Mouse (Mus musculus) erythroblast, adult 5-6 weeks (primary cell): ENCODE measurements around the gene Mboat2. TPM values are rescaled to one million over a fixed set of nuclear protein-coding genes. Genes with fewer than 3 reads are reported as not detected.

Experiments
- ATAC-seq: replicated peaks from 2 replicates; pipeline ENCODE4 v1.8.0; 2016; ENCODE audit warnings: moderate number of reproducible peaks, mild to moderate bottlenecking, moderate TSS enrichment, inconsistent platforms; ENCODE audit not compliant: poor library complexity, low FRiP score, severe bottlenecking
- total RNA-seq, 2 experiments: library from RNA; stranded (forward) in 1 of 2; stranded (reverse) in 1 of 2; fragments of 150-400 nt in 1 of 2; fragments of 200-764, 138-1000 nt in 1 of 2; gene quantifications; 2 replicates each; pipeline versions ENCODE4 v1.2.3 to v1.2.4; 2015 to 2017; ENCODE audit warnings: low replicate concordance in 2 of 2

The Mboat2 gene
- total RNA-seq, 2 experiments from 2014 or later = 15.4 to 28.5 TPM

DNA sequence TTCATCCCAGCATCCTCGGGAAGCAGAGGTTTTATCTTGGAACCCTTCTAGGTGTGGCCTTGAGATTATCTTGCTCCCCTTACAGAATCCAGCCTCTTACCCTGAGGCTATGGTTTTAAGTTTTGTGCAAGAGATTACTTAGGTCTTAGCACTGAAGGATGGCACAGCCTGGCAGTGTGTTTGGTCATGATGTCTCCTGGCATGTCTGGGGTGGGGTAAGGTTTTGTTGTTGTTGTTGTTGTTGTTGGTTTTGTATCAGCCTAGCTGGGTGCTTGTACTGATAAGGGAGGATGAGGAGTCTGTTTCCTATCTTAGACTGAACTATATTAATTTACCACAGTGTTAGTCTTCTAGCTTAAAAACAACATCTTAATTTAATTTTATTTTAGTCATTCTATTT lies 105.6 kb downstream of the Mboat2 start:
- no peak for ATAC-seq

DNA sequence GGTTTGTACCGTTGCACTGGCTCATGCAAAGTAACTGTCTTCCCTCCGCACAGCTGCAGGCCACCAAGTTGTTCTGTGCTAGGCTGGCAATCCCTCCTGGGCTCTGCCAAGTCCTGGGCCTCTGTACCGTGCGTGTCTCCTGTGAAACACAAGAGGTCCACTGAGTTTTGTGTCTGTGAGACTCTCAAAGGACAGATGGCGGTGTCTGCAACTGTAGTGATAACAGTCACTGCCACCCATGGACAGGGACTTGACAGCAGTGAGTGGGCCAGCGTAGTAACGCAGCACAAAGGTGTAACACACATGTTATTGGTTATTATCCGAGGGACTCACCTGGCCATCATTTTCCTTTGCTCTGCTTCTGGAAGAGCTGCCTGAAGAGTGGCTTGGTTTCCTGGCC lies 108.7 kb downstream of the Mboat2 start:
- ATAC-seq = no peak

GRCm38 (mm10) chr12:24942619-24943287 lies 112.1 kb downstream of the Mboat2 start:
- peak; percentile 90 for ATAC-seq

- ATAC-seq = peak; percentile 46
Measured at GRCm38 (mm10) chr12:24943427-24943826, 112.7 kb downstream of the Mboat2 start.

- no peak for ATAC-seq
Measured at GRCm38 (mm10) chr12:24944597-24944996, 113.9 kb downstream of the Mboat2 start.

DNA sequence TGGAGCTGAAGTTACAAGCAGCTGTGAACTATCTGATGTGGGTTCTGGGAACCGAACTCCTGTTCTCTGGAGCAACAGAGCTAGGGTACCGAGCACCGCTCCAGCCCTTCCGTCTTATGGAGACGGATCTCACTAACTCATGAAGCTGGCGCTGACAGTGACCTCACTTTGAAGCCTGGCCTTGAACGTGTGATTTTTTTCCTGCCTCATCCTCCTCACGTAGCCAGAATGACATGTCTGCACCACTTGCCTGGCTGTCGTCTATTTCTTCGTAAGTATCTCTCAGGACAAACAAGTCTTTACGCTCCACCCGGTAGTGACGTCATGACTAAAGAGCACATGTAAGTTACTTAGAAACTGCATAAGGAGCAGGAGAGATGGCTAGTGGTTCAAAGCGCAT lies 116.4 kb downstream of the Mboat2 start:
- no peak for ATAC-seq

DNA sequence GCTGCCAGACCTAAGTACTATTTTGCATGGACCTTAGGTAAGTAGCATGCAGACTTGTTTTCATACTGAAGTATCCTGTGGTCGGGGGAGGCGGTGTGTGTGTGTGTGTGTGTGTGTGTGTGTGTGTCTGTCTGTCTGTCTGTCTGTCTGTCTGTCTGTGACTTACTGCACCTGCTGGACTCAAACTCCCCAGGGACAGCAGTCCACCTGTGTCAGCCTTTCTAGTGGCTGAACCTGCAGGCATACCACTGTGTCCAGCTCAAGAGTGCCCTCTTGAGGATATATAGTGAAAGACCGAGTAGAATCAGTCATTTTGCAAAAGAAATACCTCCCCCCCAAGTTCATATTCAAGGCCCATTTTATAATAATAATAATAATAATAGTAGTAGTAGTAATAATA lies 117.7 kb downstream of the Mboat2 start:
- peak; percentile 65 for ATAC-seq

GRCm38 (mm10) chr12:24950376-24951046 lies 119.8 kb downstream of the Mboat2 start:
- peak; percentile 58; the same call in 1 of the 2 replicates for ATAC-seq

GRCm38 (mm10) chr12:24952147-24952546 lies 121.5 kb downstream of the Mboat2 start:
- ATAC-seq = peak; percentile 69

DNA sequence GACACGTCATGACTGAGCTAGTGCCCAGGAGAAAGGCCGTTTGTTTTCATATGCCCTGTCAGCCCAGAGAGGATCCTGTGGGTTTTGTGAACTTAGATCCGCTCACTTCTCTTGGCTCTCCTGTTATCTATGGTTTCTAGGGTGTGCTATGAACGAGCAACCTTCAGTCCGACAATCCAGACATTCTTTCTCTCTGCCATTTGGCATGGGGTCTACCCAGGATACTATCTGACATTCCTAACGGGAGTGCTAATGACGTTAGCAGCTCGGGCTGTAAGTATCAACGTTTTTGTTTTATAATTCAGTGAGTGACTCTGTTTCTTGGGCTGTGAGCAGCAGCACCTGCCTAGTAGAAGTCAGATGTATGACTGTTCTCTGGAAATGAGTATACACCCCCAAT lies 124.5 kb downstream of the Mboat2 start:
- no peak for ATAC-seq

DNA sequence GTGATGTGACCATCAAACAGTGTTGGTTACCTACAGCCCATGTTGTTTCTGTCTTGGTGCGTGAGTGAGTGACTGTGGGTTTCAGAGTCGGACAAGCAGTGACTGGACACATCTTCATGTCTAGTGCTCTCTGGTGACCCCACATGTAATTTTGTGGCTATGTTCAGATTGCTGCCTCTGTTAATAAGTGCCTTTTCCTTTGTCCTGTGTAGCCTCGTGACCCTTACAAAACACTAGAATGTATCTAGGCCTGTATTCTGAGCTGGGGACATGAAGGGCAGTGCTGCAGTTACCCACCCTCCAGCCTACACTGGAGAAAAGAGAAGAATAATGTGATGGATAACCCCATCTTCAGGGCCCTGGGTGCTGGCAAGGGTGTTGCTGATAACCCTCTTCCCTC lies 127.8 kb downstream of the Mboat2 start:
- ATAC-seq = no peak

- ATAC-seq = no peak
Measured at GRCm38 (mm10) chr12:24961821-24962220, 131.1 kb downstream of the Mboat2 start.

DNA sequence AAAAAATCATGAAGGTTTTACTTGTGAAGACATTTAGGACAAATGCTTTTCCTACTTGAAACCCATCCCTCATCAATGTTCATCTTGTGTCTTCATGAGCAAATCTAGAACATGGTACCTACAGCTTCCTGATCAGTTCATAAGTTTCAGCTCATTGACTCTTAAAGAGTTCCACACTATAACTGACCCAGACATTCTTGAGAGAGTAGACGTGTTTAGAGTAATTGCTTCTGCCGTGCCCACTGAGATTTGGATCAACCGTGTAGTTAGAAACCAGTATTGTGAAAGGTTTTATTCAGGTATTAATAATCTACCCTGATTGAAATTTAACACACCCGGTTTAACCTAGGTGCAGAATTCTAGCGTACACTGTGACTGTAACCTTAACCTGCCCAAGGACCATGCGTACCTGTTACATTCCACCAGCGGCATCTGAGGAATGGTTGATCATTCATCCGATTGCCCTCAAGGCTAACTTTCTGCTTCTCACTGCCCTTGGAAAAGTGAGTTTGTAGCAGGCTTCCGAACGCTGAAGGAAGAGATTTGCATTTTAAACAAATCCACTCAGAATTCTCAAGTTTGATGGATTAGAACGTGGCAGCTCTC lies 131.8 kb downstream of the Mboat2 start:
- ATAC-seq = no peak

- peak; percentile 71 for ATAC-seq
Measured at GRCm38 (mm10) chr12:24963393-24964022, 132.8 kb downstream of the Mboat2 start.

DNA sequence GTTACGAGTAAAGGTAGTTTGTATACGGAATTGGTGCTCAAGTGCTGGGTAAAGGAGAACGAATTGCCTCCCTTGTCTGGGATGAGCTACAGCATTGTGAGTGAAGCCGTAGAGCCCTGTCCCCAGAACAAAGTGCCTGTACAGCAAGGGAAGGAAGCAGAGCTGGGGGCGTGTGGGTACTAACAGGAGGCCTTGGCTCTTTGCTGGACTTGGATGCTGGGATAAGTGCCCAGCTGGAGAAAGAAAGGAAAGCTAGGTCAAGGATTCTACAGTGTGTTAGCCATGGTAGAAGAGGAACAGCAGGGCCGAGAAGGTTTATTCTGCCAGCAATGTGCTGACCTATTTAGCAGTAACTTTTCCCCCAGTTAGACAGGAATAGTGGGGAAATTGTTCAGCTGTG lies 134.7 kb downstream of the Mboat2 start:
- ATAC-seq = no peak

GRCm38 (mm10) chr12:24966046-24966445 lies 135.4 kb downstream of the Mboat2 start:
- ATAC-seq = no peak

- ATAC-seq = no peak
Measured at GRCm38 (mm10) chr12:24971490-24972200, 141.0 kb downstream of the Mboat2 start.

DNA sequence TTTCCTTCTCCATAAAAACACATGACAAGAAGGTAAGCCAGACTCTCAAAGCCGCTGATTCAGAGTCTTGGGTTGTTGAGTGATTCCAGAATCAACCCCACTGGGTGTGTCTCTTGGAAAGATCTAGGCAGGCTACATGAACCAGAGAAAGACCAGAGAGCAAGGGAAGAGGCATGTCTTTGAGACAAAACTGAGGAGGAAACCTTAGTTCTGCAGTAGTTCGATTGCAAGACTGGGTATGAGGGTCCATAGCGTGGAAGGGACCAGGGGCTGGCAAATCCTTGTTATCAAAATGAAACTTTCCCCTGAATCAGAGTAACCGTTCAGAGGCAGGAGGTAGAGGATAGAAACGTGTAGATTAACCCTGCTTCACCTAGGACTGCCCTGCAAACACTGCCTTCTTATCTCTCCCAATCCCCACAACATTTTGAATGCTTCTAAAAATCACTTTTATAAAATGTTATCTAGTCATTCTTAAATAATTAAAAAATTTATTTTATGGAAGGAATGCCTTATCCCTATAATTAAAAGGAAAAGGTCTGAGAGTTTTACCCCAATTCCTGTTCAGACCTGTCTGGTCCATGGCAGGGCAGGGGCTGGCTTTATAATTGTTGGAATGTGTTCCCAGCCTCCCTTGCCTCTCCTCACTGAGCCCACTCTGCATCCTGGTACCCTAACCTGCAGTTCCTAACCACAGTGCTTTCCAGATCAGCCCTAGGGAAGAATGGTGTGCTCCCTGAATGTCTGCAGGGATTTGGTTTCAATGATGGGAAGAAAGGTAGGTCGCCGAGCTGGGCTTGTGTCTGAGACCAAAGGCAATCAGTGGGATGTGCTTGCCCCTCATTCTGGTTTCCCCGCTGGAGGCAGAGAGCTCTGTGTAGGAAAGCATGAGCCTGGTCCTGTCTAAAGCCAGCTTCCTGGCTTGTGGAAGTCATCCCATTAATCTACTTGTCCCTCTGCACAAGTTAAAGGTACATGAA lies 142.0 kb downstream of the Mboat2 start:
- no peak for ATAC-seq

GRCm38 (mm10) chr12:24973586-24973985 lies 142.9 kb downstream of the Mboat2 start:
- ATAC-seq = no peak
